Mouse (Mus musculus) lung, embryonic 14.5 days (tissue): Measurements from ENCODE around the gene Pnmal1. TPM values are rescaled to one million over a fixed set of nuclear protein-coding genes. Genes with fewer than 3 reads are reported as not detected.

Source experiments
- ATAC-seq: fragments of 200-750 bp; cut with Nextera tagmentation; 2 replicates; pipeline ENCODE4 v1.8.0; 2017; ENCODE audit warnings: mild to moderate bottlenecking, moderate TSS enrichment, moderate library complexity; ENCODE audit not compliant: insufficient read depth
- DNase-seq: peaks from one replicate; pipeline ENCODE4 v3.0.0-alpha.2; 2015
- H3K27ac ChIP-seq: fragments of 300-500 bp; sonication (generic); 2 replicates; pipeline ENCODE4 v1.5.1; 2014; ENCODE audit warnings: low read depth, mild to moderate bottlenecking, moderate library complexity
- H3K27me3 ChIP-seq: fragments of 300-500 bp; sonication (generic); 2 replicates; pipeline ENCODE4 v1.6.1; 2014; ENCODE audit warnings: low read length, control low read depth; ENCODE audit not compliant: insufficient read depth
- H3K36me3 ChIP-seq: fragments of 300-500 bp; sonication (generic); 2 replicates; pipeline ENCODE4 v1.6.1; 2014; ENCODE audit warnings: control low read depth; ENCODE audit not compliant: insufficient read depth
- H3K4me1 ChIP-seq: fragments of 300-500 bp; sonication (generic); 2 replicates; pipeline ENCODE4 v1.6.1; 2014; ENCODE audit warnings: antibody characterized with exemption, control low read depth; ENCODE audit not compliant: insufficient read depth
- H3K4me2 ChIP-seq: fragments of 300-500 bp; sonication (generic); 2 replicates; pipeline ENCODE4 v1.6.1; 2014; ENCODE audit warnings: mild to moderate bottlenecking
- H3K4me3 ChIP-seq: fragments of 300-500 bp; sonication (generic); 2 replicates; pipeline ENCODE4 v1.5.1; 2014; ENCODE audit warnings: low read depth, low read length
- H3K9ac ChIP-seq: fragments of 300-500 bp; sonication (generic); 2 replicates; pipeline ENCODE4 v1.6.1; 2014
- H3K9me3 ChIP-seq: fragments of 300-500 bp; sonication (generic); 2 replicates; pipeline ENCODE4 v1.6.1; 2016; ENCODE audit warnings: low read depth, low read length, control low read depth
- CTCF ChIP-seq: IDR thresholded peaks from 2 replicates; pipeline ENCODE4 v1.5.1; 2016; ENCODE audit warnings: antibody characterized with exemption, low read depth
- WGBS: fragments of 180-500 bp; shearing (Covaris S2); extraction: QIAGEN DNeasy Blood & Tissue Kit; methylation state at CpG from one replicate; pipeline ENCODE4 v1.1.7; 2014; 5-methylcytosine and 5-hydroxymethylcytosine counted together
- polyA plus RNA-seq: library from polyadenylated mRNA; unstranded; fragments of >200 nt; fragmentation: Nextera tagmentation; extraction: Ambion mirVana; gene quantifications from 2 replicates; pipeline ENCODE4 v1.2.1, GENCODE M21; 2014

The Pnmal1 gene
- polyA plus RNA-seq, 1 experiment from 2014 or later: 0.11 TPM

GRCm38 (mm10) chr7:17011909-17012590 is 52.6 kb downstream of the Pnmal1 start:
- no peak for DNase-seq
- no peak for TF ChIP-seq CTCF
- Histone ChIP-seq H3K4me1 (no peaks in the 10 kb centered on the region), H3K9ac (no peak overlapping the region), H3K4me2 (no peak overlapping the region), H3K9me3 (no peaks in the 10 kb centered on the region), H3K27me3 (no peaks in the 10 kb centered on the region), H3K27ac (no peak overlapping the region), H3K4me3 (no peak overlapping the region), H3K36me3 (peaks cover 99% of the 10 kb centered on the region)
- no peak for ATAC-seq
- 92% methylated on average over 7 of the region's 7 CpGs for WGBS

Other genes with a start within 250 kb of the Pnmal1 start
- not detected in 2 replicates for gene Ceacam9, start 237.8 kb upstream of the Pnmal1 start, polyA plus RNA-seq
- 287 and 295 TPM in 2 replicates for gene Ap2s1, start 221.3 kb upstream of the Pnmal1 start, polyA plus RNA-seq
- gene Slc1a5, start 178.3 kb upstream of the Pnmal1 start, polyA plus RNA-seq: 32.6 and 35.7 TPM in 2 replicates
- 117 and 134 TPM in 2 replicates for gene Strn4, start 143.8 kb upstream of the Pnmal1 start, polyA plus RNA-seq
- 27.7 and 31.9 TPM in 2 replicates for gene Fkrp, start 142.9 kb upstream of the Pnmal1 start, polyA plus RNA-seq
- 19.6 and 20.2 TPM in 2 replicates for gene Prkd2, start 116.8 kb upstream of the Pnmal1 start, polyA plus RNA-seq
- 6.6 and 7.8 TPM in 2 replicates for gene Dact3, start 84.4 kb upstream of the Pnmal1 start, polyA plus RNA-seq
- 10.8 and 11.1 TPM in 2 replicates for gene Gng8, start 67.9 kb upstream of the Pnmal1 start, polyA plus RNA-seq
- gene Ptgir, start 53.2 kb upstream of the Pnmal1 start, polyA plus RNA-seq: 1.3 and 1.6 TPM in 2 replicates
- 139 and 155 TPM in 2 replicates for gene Calm3, start 35.6 kb upstream of the Pnmal1 start, polyA plus RNA-seq
- gene Pnmal2, start 15.0 kb upstream of the Pnmal1 start, polyA plus RNA-seq: 3.1 and 3.3 TPM in 2 replicates
- 0.09 and 0.20 TPM in 2 replicates for gene Gm42372, start 23.4 kb downstream of the Pnmal1 start, polyA plus RNA-seq
- 27.3 and 29.2 TPM in 2 replicates for gene Ccdc8, start 33.0 kb downstream of the Pnmal1 start, polyA plus RNA-seq
- gene Ppp5c, start 68.2 kb downstream of the Pnmal1 start, polyA plus RNA-seq: 103 and 117 TPM in 2 replicates
- gene Hif3a, start 102.7 kb downstream of the Pnmal1 start, polyA plus RNA-seq: 33.1 and 38.0 TPM in 2 replicates
- 0.11 and 0.18 TPM in 2 replicates for gene Psg16, start 114.4 kb downstream of the Pnmal1 start, polyA plus RNA-seq
- not detected in 2 replicates for gene Ceacam3, start 190.6 kb downstream of the Pnmal1 start, polyA plus RNA-seq
- not detected in 2 replicates for gene Psg29, start 243.8 kb downstream of the Pnmal1 start, polyA plus RNA-seq